Mouse (Mus musculus) telencephalon, adult 2 months (tissue): ENCODE results near the gene Actr5.
A peak's percentile ranks its signal among the peaks of the same experiment; 100 is the strongest.

Source experiments
- DNase-seq: peaks from one replicate; pipeline ENCODE4 v3.0.0-alpha.2; 2011; ENCODE audit warnings: low read depth, low spot score

Actr5 gene

DNA sequence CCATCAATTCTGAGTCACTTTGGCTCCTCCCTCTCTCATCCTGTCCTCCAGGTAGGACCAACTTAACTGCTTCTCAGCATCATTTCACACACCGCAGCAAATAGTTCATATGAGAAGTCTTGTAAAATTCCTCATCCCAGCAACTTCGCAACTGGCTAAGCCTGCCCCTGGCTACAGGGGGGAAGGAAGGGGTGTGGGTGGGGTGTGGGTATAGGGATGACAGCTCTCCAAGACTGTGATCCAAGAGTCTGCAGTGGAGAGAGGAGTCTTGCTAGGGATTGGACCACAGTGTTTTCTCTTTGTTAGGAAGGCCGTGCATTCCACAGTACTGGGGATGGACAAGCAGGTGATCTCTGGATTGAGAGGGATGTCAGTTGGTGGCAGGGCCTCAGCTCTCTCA, 60.2 kb downstream of the Actr5 start:
- no peak for DNase-seq

DNA sequence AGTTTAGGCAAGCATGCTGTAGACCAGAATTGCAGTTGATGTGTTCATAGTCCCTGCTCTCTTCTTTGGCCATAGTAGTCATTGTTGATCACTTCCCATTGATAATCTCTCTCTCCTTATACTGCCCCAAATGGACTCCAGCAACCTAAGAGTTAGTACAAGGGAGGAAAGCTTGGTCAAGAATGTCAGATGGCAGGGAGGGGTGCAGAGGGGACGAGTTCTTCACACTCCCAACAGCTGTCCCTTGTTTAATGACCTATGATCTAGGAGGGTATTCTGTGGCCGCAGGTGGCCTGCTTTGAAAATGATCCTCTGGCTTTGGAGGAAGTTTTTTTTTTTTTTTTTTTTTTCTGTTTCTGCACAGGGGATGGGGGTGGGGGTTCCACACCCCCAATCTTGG, 61.7 kb downstream of the Actr5 start:
- DNase-seq: no peak

DNA sequence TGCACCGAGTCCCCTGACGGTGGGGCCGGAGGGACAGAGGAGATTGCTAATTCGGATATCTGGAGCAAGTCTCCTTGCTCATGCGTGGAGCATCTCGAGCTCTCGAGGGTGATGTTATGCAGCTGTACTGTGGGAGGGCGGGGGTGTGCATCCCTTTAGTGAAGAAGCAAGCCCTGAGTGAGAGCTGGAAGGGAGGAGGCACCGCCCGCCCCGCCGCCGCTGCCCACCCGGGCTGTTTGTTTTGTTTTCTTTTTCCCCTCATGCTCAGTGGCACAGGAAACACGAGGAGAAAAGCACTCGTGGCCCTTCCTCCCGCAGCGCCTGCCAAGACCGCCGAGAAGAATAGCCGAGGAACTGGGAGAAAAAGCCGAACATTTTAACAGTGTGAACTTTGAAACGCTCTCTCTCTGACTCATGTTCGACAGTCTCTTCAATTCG, 63.1 kb downstream of the Actr5 start:
- DNase-seq: peak; percentile 78
